Comparison of ENCODE assay signal across 16 mouse cellular contexts in the genomic region with DNA sequence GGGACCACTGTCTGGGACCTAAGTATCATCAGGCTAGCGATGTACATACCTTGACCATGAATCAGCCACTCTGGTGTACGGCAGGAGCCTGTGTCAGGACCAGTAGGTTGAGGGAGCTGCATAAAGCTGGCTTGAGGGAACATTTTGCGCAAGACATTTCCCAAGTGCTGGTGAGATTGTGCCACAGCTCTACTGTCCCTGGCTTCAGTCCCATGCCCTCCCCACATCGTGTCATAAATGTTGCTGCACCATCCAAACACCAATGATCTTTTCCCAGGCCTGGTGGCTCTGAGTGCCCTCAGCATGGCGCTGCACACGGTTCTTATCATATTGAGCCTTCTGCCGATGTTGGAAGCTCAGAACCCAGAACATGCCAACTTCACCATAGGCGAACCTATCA. TPM values are rescaled to one million over a fixed set of nuclear protein-coding genes. Genes with fewer than 3 reads are reported as not detected.
DNase-seq lines count a peak whose midpoint lies in the region.
"Had no signal": no experiment of that assay in that cellular context is flagged by ENCODE, and none has a peak within 500 bp of the region (broad histone marks: within the 10 kb centered on the region; RNA-seq: fewer than 3 reads in every experiment).

A gene (plus strand): TSS at position 266 of the 400 bp plus-strand sequence.

- DNase-seq in urinary bladder, adult 2 months (ENCODE audit: low spot score) = no peak
- DNase-seq in urinary bladder, postnatal 10 days (ENCODE audit: low spot score) = no peak
- DNase-seq in adrenal gland, postnatal 14 days = peak; percentile 78
- DNase-seq in lung, postnatal 14 days = peak; percentile 41
- DNase-seq in spleen, postnatal 4 days (ENCODE audit: low spot score in 2 of 2) = no peak
- no peak for DNase-seq in layer of hippocampus, adult 9-10 months (ENCODE audit: low spot score)
- DNase-seq in cerebellum, adult 9-11 months = no peak
- DNase-seq: cerebellum, adult 2 months; kidney, adult 11 months; right cerebral cortex, postnatal 4 days had no signal

RNA-seq across cellular contexts. Expression of the gene that starts here (rescaled TPM):
- polyA plus RNA-seq in urinary bladder, adult 2 months (2012; rRNA removed) = 7.2 and 12.5 TPM in 2 replicates
- 7.2 and 16.7 TPM in 2 replicates for total RNA-seq in adrenal gland, postnatal 14 days (2021)
- total RNA-seq: MEL had no signal
- polyA plus RNA-seq: cerebellum, adult 2 months; embryonic facial prominence, embryonic 12.5 days; hindbrain, embryonic 10.5 days; lung, embryonic 15.5 days; midbrain, embryonic 15.5 days; neural tube, embryonic 14.5 days had no signal

Comparison
In these comparisons a context has a peak if more than half of its experiments do, and no peak if none do; other contexts are left out.
1. DNase-seq: peak in adrenal gland, postnatal 14 days (single experiment) and lung, postnatal 14 days (single experiment); none in urinary bladder, adult 2 months (single experiment), urinary bladder, postnatal 10 days (single experiment), spleen, postnatal 4 days (0 of 2), layer of hippocampus, adult 9-10 months (single experiment) and cerebellum, adult 9-11 months (single experiment).